32 mouse cellular contexts compared by ENCODE assay signal in genomic region chr3:107999491-107999890, GRCm38 (mm10). TPM values are rescaled to one million over a fixed set of nuclear protein-coding genes. Genes with fewer than 3 reads are reported as not detected.
"Had no signal": no experiment of that assay in that cellular context is flagged by ENCODE, and none has a peak within 500 bp of the region (broad histone marks: within the 10 kb centered on the region; RNA-seq: fewer than 3 reads in every experiment).

No protein-coding gene starts in this region.

- DNase-seq: forebrain, postnatal 0 days; gastrocnemius, postnatal 14 days; gastrocnemius, postnatal 36 days; heart, adult 18-20 months; heart, postnatal 14 days; heart, postnatal 36 days; kidney, adult 18-20 months; kidney, adult 8-10 months; kidney, postnatal 10 days; kidney, postnatal 25 days; kidney, postnatal 4 days; liver had no signal

- H3K27ac ChIP-seq: heart, embryonic 13.5 days; heart, embryonic 15.5 days; hindbrain, embryonic 13.5 days; hindbrain, embryonic 15.5 days; hindbrain, postnatal 0 days; intestine, embryonic 15.5 days; layer of hippocampus, adult 2 months; left cerebral cortex, adult 2 months; limb, embryonic 10.5 days; limb, embryonic 12.5 days had no signal

- H3K4me3 ChIP-seq: heart, embryonic 13.5 days; heart, embryonic 15.5 days; hindbrain, embryonic 13.5 days; hindbrain, embryonic 15.5 days; intestine, embryonic 15.5 days; layer of hippocampus, adult 2 months; left cerebral cortex, adult 2 months; limb, embryonic 10.5 days; limb, embryonic 12.5 days had no signal

- H3K36me3 ChIP-seq: heart, embryonic 13.5 days; heart, embryonic 15.5 days; hindbrain, embryonic 13.5 days; hindbrain, embryonic 15.5 days; intestine, embryonic 15.5 days; limb, embryonic 10.5 days; limb, embryonic 12.5 days had no signal

- H3K4me1 ChIP-seq: heart, embryonic 13.5 days; heart, embryonic 15.5 days; hindbrain, embryonic 13.5 days; hindbrain, embryonic 15.5 days; intestine, embryonic 15.5 days; limb, embryonic 12.5 days had no signal

- H3K27me3 ChIP-seq: heart, embryonic 13.5 days; heart, embryonic 15.5 days; hindbrain, embryonic 13.5 days; hindbrain, embryonic 15.5 days; intestine, embryonic 15.5 days; limb, embryonic 12.5 days had no signal

- H3K9ac ChIP-seq: forebrain, postnatal 0 days; heart, embryonic 13.5 days; heart, embryonic 15.5 days; hindbrain, embryonic 13.5 days; hindbrain, embryonic 15.5 days; intestine, embryonic 15.5 days; limb, embryonic 12.5 days had no signal

RNA-seq across cellular contexts. Expression of gene Gstm3, which starts 30.4 kb away (rescaled TPM):
- total RNA-seq: forebrain, postnatal 0 days; gastrocnemius, adult 18-20 months; gastrocnemius, adult 8-10 months; gastrocnemius, postnatal 14 days; gastrocnemius, postnatal 36 days; heart, adult 18-20 months; heart, postnatal 14 days; heart, postnatal 36 days; hematopoietic stem cell, adult 5-6 weeks; hindbrain, postnatal 0 days; layer of hippocampus, adult 2 months; layer of hippocampus, postnatal 10 days; layer of hippocampus, postnatal 25 days; left cerebral cortex, adult 2 months; left cerebral cortex, postnatal 14 days; left cerebral cortex, postnatal 36 days had no signal
- polyA plus RNA-seq: forebrain, postnatal 0 days; heart, embryonic 13.5 days; heart, embryonic 15.5 days; heart, postnatal 0 days; hindbrain, embryonic 11.5 days; hindbrain, embryonic 13.5 days; limb, embryonic 10.5 days; limb, embryonic 12.5 days; limb, embryonic 14.5 days had no signal

RNA-seq across cellular contexts. Expression of gene Gstm6, which starts 55.9 kb away (rescaled TPM):
- total RNA-seq: hematopoietic stem cell, adult 5-6 weeks had no signal
